Mouse (Mus musculus) liver, embryonic 13.5 days (tissue): Measurements from ENCODE around the gene Ccdc43. TPM values are rescaled to one million over a fixed set of nuclear protein-coding genes. Genes with fewer than 3 reads are reported as not detected.
A peak's percentile ranks its signal among the peaks of the same experiment; 100 is the strongest.

ENCODE experiments used
- ATAC-seq: fragments of 200-750 bp; cut with Nextera tagmentation; 2 replicates; pipeline ENCODE4 v1.8.0; 2017; ENCODE audit warnings: low read depth, mild to moderate bottlenecking, moderate number of reproducible peaks, moderate library complexity
- DNase-seq: peaks from one replicate; pipeline ENCODE4 v3.0.0; 2022
- H3K27ac ChIP-seq: fragments of 300-500 bp; sonication (generic); 2 replicates; pipeline ENCODE4 v1.5.1; 2015; ENCODE audit warnings: moderate library complexity, mild to moderate bottlenecking, inconsistent platforms
- H3K27me3 ChIP-seq: fragments of 300-500 bp; sonication (generic); 2 replicates; pipeline ENCODE4 v1.6.1; 2015; ENCODE audit warnings: mild to moderate bottlenecking, inconsistent platforms
- H3K36me3 ChIP-seq: fragments of 300-500 bp; sonication (generic); 2 replicates; pipeline ENCODE4 v1.6.1; 2015; ENCODE audit warnings: mild to moderate bottlenecking, inconsistent platforms
- H3K4me1 ChIP-seq: fragments of 300-500 bp; sonication (generic); replicated peaks from 2 replicates; pipeline ENCODE4 v1.6.1; 2015; ENCODE audit warnings: inconsistent platforms
- H3K4me2 ChIP-seq: fragments of 300-500 bp; sonication (generic); 2 replicates; pipeline ENCODE4 v1.6.1; 2015; ENCODE audit warnings: inconsistent platforms, mild to moderate bottlenecking, moderate library complexity
- H3K4me3 ChIP-seq: fragments of 300-500 bp; sonication (generic); replicated peaks from 2 replicates; pipeline ENCODE4 v1.5.1; 2015; ENCODE audit warnings: mild to moderate bottlenecking, inconsistent platforms
- H3K9ac ChIP-seq: fragments of 300-500 bp; sonication (generic); 2 replicates; pipeline ENCODE4 v1.6.1; 2015; ENCODE audit warnings: mild to moderate bottlenecking, inconsistent platforms
- H3K9me3 ChIP-seq: fragments of 300-500 bp; sonication (generic); replicated peaks from 2 replicates; pipeline ENCODE4 v1.6.1; 2016; ENCODE audit warnings: inconsistent platforms
- WGBS: fragments of 180-500 bp; shearing (Covaris S2); methylation state at CpG from one replicate; pipeline ENCODE4 v1.1.7; 2015; ENCODE audit not compliant: insufficient replicate concordance; 5-methylcytosine and 5-hydroxymethylcytosine counted together
- polyA plus RNA-seq: library from polyadenylated mRNA; unstranded; fragments of >200 nt; fragmentation: Nextera tagmentation; extraction: Ambion mirVana; gene quantifications from 2 replicates; pipeline ENCODE4 v1.2.1, GENCODE M21; 2015

The Ccdc43 gene
- polyA plus RNA-seq, 1 experiment from 2014 or later, result 20.6 TPM

DNA sequence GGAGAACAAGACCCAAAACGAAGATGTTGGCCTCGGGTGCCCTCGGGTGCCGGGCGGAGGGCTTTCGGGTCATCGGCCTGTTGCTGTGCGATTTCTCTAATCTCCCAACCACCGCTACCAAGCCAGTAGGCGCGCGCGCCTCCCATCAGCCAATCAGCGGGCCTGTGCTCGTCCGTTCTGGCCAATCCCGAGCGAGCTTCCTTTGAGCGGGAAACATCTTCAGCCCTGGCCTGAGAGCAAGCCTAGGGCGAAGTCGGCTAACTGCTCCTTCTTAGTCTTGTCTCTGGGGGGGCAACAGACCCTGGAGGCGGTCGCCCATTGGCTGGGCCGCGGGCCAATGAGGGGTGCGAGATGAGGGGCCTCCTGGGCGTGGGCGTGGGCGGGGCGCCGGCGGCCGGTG, 32.4 kb downstream of the Ccdc43 start:
- Histone ChIP-seq H3K4me2 (no peak overlapping the region), H3K9me3 (peaks cover 13% of the 10 kb centered on the region; the same call in 1 of the 2 replicates), H3K4me1 (no peaks in the 10 kb centered on the region), H3K27me3 (peaks cover 39% of the 10 kb centered on the region), H3K9ac (no peak overlapping the region), H3K36me3 (no peaks in the 10 kb centered on the region), H3K4me3 (no peak overlapping the region), H3K27ac (no peak overlapping the region)
- ATAC-seq (no peak), DNase-seq (no peak)
- WGBS, result 39% methylated on average over 33 of the region's 33 CpGs

DNA sequence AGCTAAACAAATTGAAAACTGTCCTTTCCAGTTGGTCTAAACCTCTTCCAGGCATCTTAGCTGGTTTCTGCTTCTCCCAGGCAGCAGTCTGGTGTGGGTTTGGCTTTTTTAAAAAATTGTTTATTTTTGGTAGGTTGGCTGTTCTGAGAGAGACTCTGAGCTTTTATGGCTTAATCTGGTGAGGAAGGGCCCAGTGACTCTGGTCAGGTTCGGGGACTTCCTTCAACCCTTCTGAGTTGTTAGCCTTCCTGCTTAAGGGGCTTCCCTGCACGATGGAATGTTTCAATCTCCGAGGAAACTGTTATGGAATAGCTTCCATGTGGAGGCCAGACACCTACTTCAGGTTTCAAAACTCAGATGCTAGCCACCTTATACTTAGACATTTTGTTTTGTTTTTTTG, 34.2 kb downstream of the Ccdc43 start, which contains the start of gene Meioc:
Gene Meioc, plus strand, starts transcription at position 301 of the 400 bp plus-strand sequence.
- peaks cover 13% of the 10 kb centered on the region; the same call in 1 of the 2 replicates for H3K9me3 ChIP-seq
- no peaks in the 10 kb centered on the region for H3K36me3 ChIP-seq
- H3K27ac ChIP-seq, result no peak within 1 kb of the TSS
- peaks cover 39% of the 10 kb centered on the region for H3K27me3 ChIP-seq
- no peak within 1 kb of the TSS for H3K9ac ChIP-seq
- DNase-seq (no peak), ATAC-seq (no peak)
- H3K4me1 ChIP-seq, result no peaks in the 10 kb centered on the region
- WGBS, result 41% methylated on average over 3 of the region's 3 CpGs
- H3K4me2 ChIP-seq, result no peak within 1 kb of the TSS
- H3K4me3 ChIP-seq, result no peak within 1 kb of the TSS

DNA sequence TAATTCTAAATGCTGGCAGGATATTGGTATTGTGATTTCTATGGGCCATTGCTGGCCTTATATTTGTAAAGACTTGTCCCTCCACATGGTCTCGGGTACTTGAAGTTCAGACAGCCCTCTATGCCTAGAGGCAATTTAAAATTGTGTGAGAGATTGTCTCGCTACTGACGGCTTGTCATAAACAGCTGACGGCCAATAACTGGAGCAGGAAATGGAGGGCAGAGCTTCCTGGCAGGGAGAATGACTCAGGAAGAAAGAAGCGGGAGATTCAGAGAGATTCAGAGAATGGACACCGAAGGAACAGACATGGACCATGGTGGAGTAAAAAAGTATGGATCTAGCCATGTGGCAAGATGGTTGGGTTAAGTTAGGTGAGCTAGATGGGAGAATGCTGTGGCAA, 40.7 kb downstream of the Ccdc43 start:
- Histone ChIP-seq H3K27ac (no peak overlapping the region), H3K4me1 (no peaks in the 10 kb centered on the region), H3K9ac (no peak overlapping the region), H3K4me2 (no peak overlapping the region), H3K4me3 (no peak overlapping the region), H3K9me3 (no peaks in the 10 kb centered on the region), H3K36me3 (no peaks in the 10 kb centered on the region), H3K27me3 (no peaks in the 10 kb centered on the region)
- 26% methylated on average over 6 of the region's 6 CpGs for WGBS
- ATAC-seq, result no peak
- DNase-seq, result no peak

DNA sequence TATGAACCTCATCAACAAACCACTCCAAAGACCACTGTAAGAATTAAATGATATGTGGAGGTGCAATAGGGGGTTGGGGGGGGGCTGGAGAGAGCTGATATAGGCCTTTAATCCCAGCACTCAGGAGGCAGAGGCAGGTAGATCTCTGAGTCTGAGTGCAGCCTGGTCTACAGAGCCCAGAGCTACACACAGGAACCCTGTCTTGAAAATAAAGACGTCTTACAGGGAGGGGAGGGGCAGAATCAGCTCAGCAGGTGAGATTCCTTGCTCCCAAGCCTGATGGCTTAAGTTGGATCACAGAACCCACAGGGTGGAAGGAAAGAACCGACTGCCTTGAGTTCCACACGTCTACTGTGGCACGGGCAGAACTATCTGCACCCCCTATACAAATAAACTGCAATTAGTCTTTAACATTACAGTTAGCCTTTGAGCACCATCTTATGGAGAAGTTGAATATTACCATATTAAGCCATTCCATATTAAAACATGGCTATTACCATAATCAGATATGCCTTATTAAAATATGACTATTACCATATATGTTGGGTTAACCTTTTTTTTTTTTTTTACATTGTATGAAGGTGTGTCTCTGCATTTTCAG, 41.2 kb downstream of the Ccdc43 start:
- Histone ChIP-seq H3K36me3 (no peaks in the 10 kb centered on the region), H3K27ac (no peak overlapping the region), H3K27me3 (no peaks in the 10 kb centered on the region), H3K4me3 (no peak overlapping the region), H3K4me1 (no peaks in the 10 kb centered on the region), H3K9me3 (no peaks in the 10 kb centered on the region), H3K9ac (no peak overlapping the region), H3K4me2 (no peak overlapping the region)
- 31% methylated on average over 4 of the region's 4 CpGs for WGBS
- ATAC-seq, result no peak
- DNase-seq, result no peak

DNA sequence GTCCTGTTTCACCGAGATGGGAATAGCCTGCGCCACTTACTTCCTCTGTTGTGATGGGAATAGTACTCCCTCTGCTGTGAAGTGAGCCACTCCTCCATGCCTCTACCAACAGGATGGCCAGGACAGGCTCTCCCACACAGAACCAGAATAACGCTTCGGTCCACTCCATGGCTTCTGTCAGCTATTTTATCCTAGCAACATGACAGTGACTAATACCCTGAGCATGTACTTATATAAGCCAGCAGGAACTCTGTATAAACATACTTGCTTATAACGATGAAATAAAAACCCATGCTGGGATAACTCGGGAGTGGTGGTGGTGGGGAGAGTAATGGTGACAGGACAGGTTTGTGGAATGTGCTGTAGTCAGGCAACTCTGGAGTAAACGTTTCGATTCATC, 41.7 kb downstream of the Ccdc43 start:
- H3K27me3 ChIP-seq, result no peaks in the 10 kb centered on the region

DNA sequence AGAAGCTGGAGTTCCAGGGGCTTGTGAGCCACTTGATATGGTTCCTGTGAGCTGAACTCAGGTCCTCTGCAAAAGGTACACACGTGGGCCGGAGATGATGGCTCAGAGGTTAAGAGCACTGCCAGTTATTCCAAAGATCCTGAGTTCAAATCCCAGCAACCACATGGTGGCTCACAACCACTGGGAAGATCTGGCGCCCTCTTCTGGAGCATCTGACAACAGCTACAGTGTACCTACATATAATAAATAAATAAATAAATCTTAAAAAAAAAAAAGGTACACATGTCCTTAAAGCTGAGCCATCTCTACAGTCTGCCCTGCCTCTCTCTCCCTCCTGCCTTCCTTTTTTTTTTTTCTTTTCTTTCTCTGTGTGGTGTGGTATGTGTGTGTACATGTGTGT, 44.7 kb downstream of the Ccdc43 start:
- no peaks in the 10 kb centered on the region for H3K36me3 ChIP-seq
- H3K4me2 ChIP-seq, result no peak overlapping the region
- DNase-seq (no peak), ATAC-seq (no peak)
- 46% methylated on average over 3 of the region's 3 CpGs for WGBS
- H3K9ac ChIP-seq, result no peak overlapping the region
- H3K4me1 ChIP-seq, result no peaks in the 10 kb centered on the region
- H3K9me3 ChIP-seq, result no peaks in the 10 kb centered on the region
- H3K4me3 ChIP-seq, result no peak overlapping the region
- H3K27ac ChIP-seq, result no peak overlapping the region
- no peaks in the 10 kb centered on the region for H3K27me3 ChIP-seq

More for the DNA sequence above, 41.7 kb downstream of the Ccdc43 start:
- no peak for ATAC-seq
- Histone ChIP-seq H3K9me3 (no peaks in the 10 kb centered on the region), H3K4me2 (no peak overlapping the region), H3K9ac (no peak overlapping the region), H3K4me1 (no peaks in the 10 kb centered on the region), H3K4me3 (no peak overlapping the region), H3K27ac (no peak overlapping the region), H3K36me3 (no peaks in the 10 kb centered on the region)
- no peak for DNase-seq
- 61% methylated on average over 8 of the region's 8 CpGs for WGBS

DNA sequence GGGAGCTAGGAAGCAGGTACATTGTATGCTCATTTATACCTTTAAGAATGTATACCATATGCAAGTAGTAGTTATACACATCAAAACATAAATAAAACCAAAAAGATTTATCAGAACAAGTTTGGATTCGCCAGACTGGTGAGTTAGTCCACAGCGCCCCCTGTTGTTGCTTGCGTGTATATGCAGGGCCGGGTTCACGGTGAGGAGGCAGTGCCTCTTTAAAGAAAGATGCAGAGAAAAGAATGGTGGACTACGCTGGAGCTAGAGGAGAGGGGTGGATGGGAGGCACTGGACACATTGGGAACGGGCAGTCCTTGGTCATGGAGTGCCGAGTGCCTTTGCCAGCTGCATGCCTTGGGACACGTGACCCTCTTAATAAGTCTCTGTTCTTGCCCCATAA, 46.2 kb downstream of the Ccdc43 start:
- Histone ChIP-seq H3K36me3 (no peaks in the 10 kb centered on the region), H3K4me1 (no peaks in the 10 kb centered on the region), H3K4me2 (no peak overlapping the region), H3K9me3 (no peaks in the 10 kb centered on the region), H3K27ac (no peak overlapping the region), H3K9ac (no peak overlapping the region), H3K27me3 (no peaks in the 10 kb centered on the region), H3K4me3 (no peak overlapping the region)
- ATAC-seq (no peak), DNase-seq (peak; percentile 25)
- 8% methylated on average over 9 of the region's 9 CpGs for WGBS

DNA sequence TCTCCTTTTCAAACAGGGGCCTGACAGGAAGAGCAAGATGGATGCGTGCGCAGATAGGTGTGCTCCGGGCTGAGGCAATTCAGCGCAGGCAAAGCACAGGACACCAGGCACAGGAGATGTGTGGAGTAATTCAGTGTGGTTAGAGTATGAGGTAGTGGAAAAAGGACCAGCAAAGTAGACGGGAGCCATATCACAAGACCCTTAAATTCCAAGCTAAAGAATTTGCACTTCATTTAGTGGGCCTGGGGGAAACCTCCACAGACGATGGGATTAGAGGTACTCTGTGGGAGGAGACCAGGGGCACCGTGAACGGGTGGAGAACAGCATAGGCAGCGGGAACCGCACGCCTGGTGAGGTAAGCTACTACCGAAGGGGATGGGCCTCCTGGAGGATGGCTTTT, 49.7 kb downstream of the Ccdc43 start:
- WGBS, result 59% methylated on average over 12 of the region's 12 CpGs
- Histone ChIP-seq H3K4me2 (no peak overlapping the region), H3K36me3 (no peaks in the 10 kb centered on the region), H3K27ac (no peak overlapping the region), H3K9me3 (no peaks in the 10 kb centered on the region), H3K4me1 (no peaks in the 10 kb centered on the region), H3K4me3 (no peak overlapping the region), H3K27me3 (no peaks in the 10 kb centered on the region; the same call in 1 of the 2 replicates), H3K9ac (no peak overlapping the region)
- ATAC-seq (no peak), DNase-seq (no peak)

DNA sequence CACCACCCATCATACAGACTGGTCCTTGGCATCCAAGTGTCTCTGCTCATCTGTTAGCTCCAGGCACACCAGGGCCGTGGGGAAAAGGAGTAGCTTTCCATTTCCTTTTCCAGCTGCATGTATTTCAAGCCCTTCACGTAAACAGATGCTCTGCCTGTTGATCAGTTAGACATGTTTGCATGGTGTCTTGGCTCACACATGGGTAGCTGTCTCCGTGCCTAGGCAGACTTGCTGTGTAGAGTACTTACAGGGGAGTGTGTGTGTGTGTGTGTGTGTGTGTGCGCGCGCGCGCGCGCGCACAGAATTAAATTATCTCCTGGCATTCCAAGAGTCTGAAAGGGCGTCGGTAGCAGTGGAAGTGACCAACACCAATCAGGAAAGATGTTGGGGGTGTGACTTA, 51.4 kb downstream of the Ccdc43 start:
- Histone ChIP-seq H3K4me1 (no peaks in the 10 kb centered on the region), H3K27ac (no peak overlapping the region), H3K9me3 (no peaks in the 10 kb centered on the region), H3K36me3 (no peaks in the 10 kb centered on the region), H3K4me3 (no peak overlapping the region), H3K27me3 (no peaks in the 10 kb centered on the region; the same call in 1 of the 2 replicates), H3K4me2 (no peak overlapping the region), H3K9ac (no peak overlapping the region)
- ATAC-seq, result no peak
- no peak for DNase-seq
- 76% methylated on average over 13 of the region's 13 CpGs for WGBS

DNA sequence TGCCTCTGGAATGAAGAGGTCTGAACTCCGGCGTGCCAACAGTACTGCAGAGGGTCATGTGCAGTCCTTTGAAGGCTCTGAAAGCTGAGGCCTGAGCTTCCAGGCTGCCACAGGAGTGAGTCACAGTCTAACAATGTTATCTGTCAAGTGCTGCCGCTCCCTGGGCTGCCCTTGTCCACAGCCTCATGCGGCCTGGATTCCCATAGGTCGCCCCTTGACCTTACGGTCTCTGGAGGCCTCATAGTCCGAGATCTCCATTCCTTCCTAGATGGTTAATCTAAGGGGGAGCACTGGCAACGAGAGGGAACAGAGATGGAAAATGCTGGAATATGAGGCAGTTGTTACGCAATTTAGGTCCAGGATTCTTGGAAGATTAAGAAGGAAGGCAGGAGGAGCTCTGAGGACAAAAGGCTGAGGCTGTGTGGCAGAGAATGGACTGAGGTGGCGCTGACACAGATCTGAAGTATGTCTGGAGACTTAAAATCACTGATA, 53.6 kb downstream of the Ccdc43 start:
- Histone ChIP-seq H3K9ac (no peak overlapping the region), H3K4me1 (no peaks in the 10 kb centered on the region), H3K4me3 (no peak overlapping the region), H3K36me3 (no peaks in the 10 kb centered on the region), H3K27ac (no peak overlapping the region), H3K27me3 (peaks cover 5% of the 10 kb centered on the region; the same call in 1 of the 2 replicates), H3K4me2 (no peak overlapping the region), H3K9me3 (no peaks in the 10 kb centered on the region)
- DNase-seq (no peak), ATAC-seq (no peak)
- WGBS, result 50% methylated on average over 10 of the region's 10 CpGs

DNA sequence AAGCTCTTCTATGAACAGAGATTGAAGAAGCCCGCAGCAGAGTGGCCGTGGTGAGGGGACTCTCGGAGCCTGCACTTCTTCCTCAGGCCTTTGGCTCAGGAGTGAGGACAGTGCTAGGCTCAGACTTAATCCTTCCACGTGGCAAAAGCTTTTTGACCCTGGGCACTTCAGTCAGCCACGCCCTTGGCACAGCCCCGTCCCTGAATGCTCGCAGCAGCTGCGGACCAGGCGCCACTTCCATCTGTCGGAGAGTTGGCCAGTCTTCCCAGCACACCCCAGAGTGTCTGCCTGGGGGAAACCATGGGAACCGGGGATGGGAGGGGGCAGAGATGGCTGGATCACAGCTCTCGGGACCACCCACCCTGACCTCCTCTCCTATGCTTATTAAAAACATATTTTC, 60.7 kb downstream of the Ccdc43 start:
- ATAC-seq (no peak), DNase-seq (no peak)
- H3K9me3 ChIP-seq, result no peaks in the 10 kb centered on the region
- no peaks in the 10 kb centered on the region for H3K36me3 ChIP-seq
- H3K9ac ChIP-seq, result no peak overlapping the region
- no peak overlapping the region for H3K4me3 ChIP-seq
- H3K27me3 ChIP-seq, result peaks cover 32% of the 10 kb centered on the region
- H3K4me2 ChIP-seq, result no peak overlapping the region
- H3K27ac ChIP-seq, result no peak overlapping the region
- 61% methylated on average over 12 of the region's 12 CpGs for WGBS
- H3K4me1 ChIP-seq, result peaks cover 5% of the 10 kb centered on the region; the same call in 1 of the 2 replicates
